Mouse (Mus musculus) layer of hippocampus, adult 18-20 months (tissue): Measurements from ENCODE around the gene Xylt1. TPM values are rescaled to one million over a fixed set of nuclear protein-coding genes. Genes with fewer than 3 reads are reported as not detected.

Experiments used
- DNase-seq, 2 experiments: peaks; one replicate each; pipeline ENCODE4 v3.0.0; 2022; ENCODE audit warnings: low spot score in 2 of 2
- total RNA-seq, 2 experiments: library from RNA; stranded (reverse); gene quantifications; 2 replicates each; pipeline ENCODE4 v1.2.3; 2021

The Xylt1 gene
- total RNA-seq, 2 experiments from 2014 or later: 45.0 to 46.7 TPM

GRCm38 (mm10) chr7:117433641-117434040 is 52.9 kb downstream of the Xylt1 start:
- DNase-seq: peak in 1 of 2 experiments; percentile 30

DNA sequence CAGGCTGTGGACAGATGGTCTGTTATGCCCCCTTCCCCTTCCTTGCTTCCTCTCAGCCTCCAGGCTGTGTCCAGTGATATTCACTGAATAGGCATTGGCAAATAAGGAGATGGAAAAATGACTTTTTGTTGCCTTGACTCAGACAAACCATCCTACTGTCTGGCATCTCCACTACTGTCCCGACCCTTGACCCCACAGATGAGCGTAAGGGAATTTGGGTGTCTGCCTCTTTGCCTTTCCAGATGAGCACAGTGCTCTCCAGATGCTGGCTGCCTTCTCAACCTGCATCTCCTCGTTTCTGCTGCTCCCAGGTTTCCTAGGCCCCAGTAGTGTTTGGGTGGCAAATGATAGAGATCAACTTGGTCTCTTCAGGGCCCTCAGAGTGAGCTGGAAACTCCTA is 54.3 kb downstream of the Xylt1 start:
- DNase-seq: no peak

DNA sequence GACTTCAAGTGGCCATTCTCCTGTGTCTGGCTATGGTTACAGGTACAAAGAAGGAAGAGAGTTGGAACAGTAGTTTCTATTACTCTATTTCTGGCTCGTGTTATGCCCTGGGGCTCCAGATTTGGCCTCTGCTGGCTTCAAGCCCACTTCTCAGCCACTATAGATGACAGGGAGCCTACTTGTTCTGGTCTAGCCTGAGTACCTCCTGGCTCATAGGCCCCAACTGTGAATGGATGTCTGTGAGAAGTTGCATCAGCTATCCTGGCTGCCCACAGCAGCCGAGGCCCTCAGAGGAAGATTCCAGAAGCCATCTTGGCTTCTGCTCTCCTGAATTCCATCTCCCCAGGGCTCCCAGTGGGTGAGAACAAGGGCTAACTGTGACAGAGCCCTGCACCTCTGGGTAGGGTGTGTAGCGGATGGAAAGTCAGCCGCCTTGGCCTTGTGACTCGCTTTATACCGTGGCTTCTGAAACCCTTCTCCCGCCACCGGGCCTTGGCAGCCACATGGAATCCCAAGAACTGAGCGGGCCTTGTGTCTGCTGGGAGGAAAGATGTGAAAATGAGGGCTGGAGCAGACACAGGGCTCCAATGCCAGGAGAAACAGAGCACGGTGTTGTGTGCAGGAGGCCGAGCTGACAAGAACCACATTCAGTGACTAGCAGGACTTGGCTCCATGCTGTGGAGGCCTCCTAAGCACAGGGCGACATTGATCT is 55.1 kb downstream of the Xylt1 start:
- peak; percentile 51 to 62 for DNase-seq

DNA sequence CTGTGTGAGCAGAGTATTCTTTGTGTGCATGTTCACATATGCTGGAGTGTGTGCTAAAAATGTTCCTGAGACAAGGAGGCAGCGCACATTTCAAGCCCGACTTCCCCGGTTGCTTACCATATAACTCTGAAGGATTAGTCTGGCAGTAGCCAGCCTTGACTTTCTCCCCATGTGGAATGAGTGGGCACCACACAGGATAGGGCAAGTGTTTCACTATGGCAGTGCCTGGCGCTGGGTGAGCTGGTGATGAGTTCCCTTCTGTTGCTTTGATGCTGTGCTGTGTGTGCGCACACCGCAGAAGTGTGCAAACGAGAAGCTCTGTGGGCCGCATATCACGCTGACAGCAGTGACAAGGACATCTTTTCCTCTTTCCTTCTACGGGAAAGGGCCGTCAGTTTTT is 56.1 kb downstream of the Xylt1 start:
- DNase-seq: peak; percentile 48 to 64

DNA sequence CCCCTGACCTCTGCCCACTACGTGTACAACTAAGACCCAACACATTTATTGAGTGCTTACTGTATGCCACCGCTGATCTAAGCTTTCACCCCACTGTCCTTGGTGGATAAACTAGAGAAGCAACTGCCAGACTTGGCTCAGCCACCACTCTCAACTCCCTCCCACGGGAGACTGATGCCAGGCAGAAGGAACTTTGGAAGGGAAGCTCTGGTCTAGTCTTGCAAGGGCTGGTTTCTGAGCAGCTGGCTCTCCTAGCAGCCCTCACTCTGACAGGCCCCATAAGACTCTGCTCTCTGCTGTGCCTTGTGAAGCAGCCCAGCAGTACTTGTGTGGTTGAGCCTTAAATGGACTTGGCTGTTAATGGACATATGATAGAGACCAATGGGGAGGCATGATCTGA is 60.2 kb downstream of the Xylt1 start:
- DNase-seq: peak; percentile 33 to 64

GRCm38 (mm10) chr7:117442639-117443038 is 61.9 kb downstream of the Xylt1 start:
- DNase-seq: no peak

DNA sequence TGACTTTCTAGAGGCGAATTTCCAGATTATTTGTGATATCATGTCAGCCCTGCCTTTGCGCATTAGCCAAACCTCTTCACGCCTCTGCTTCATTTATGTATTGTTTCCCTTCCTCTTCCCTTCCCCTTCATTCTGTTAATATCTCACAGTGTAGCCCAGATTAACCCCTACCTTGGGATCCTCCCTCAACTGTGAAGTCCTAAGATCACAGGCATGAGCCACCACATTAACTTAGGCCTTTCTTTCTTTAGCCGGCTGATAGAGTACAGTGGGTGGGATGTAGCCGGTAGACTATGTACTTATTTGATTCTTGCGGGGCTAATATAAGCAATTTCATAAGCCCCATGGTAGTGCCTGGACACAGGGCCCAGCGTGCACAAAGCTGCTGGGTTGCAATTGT is 62.4 kb downstream of the Xylt1 start:
- DNase-seq: no peak

- DNase-seq: no peak
Measured at GRCm38 (mm10) chr7:117445471-117445870, 64.7 kb downstream of the Xylt1 start.

- DNase-seq: no peak
Measured at GRCm38 (mm10) chr7:117449605-117450004, 68.8 kb downstream of the Xylt1 start.

GRCm38 (mm10) chr7:117451212-117451611 is 70.4 kb downstream of the Xylt1 start:
- DNase-seq: no peak

GRCm38 (mm10) chr7:117452269-117452668 is 71.5 kb downstream of the Xylt1 start:
- no peak for DNase-seq

DNA sequence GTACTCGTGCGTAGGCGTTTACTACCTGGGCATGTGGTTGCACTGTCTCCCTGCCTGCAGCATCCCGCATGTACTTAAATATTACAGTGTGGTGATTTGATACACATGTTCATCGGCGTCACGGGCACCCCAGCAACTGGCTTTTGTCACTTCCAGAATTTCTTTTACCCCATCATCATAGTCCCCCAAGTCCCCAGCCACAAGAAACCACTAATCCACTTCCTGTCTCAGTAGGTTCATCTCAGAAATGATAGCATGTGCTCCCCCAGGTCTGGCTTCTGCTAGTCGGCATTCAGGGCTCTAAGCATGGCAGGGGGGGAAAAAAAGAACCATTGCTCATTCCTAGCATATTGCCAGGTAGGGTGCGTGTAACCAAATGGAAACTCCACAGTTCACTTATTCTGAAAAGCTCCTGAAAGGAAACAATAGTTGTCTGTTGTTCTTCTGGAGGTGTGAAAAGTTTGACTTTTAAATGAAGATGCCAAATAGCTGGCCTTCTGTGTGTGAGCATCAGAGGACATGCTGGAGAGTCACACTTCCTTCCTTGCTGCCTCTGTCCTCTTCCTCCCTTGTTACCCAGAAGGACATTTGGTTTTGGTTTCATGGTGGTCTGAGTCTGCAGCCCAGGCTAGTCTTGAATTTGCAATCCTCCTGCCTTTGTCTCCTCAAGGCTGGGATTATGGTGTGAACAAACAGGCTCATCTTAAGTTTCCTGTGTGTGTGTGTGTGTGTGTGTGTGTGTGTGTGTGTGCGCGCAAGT is 74.2 kb downstream of the Xylt1 start:
- DNase-seq: no peak

DNA sequence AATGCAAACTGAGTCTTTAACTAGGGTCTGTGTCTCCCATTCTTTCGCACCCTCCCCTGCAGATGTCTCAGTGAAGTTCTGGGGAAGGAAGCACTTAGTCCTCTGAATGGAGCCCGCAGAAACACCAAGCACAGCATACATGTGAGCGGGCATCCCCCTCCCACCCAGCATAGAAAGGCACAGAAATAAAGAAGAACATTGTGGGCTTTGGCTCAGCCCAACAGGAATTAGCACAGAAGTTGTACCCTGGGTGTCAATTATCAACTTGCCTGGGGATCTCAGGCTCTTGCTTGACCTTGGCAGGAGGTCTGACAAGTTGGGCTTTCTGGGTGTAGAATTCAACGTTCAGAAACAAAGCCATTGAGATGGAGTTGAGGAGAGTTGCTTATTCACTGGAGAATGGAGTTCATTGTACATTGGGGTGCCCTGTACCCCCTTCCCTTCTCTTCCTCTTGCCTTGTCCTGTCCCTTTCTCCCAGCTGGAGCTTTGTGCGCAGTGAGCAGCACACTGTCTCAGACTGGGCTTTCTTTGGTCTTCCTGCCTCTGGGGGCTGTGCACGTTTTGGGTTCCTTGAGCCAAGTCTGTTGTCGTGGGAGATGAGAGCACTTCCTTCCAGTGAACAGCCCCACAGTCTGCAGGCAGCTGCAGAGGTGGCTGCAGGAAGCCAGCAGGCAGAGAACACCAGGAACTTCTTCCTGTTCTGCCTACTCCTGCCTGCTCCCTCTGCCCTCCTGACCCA is 81.6 kb downstream of the Xylt1 start:
- DNase-seq: peak in 1 of 2 experiments; percentile 31

- DNase-seq: no peak
Measured at GRCm38 (mm10) chr7:117464956-117465355, 84.2 kb downstream of the Xylt1 start.

- no peak for DNase-seq
Measured at GRCm38 (mm10) chr7:117466006-117466780, 85.4 kb downstream of the Xylt1 start.

DNA sequence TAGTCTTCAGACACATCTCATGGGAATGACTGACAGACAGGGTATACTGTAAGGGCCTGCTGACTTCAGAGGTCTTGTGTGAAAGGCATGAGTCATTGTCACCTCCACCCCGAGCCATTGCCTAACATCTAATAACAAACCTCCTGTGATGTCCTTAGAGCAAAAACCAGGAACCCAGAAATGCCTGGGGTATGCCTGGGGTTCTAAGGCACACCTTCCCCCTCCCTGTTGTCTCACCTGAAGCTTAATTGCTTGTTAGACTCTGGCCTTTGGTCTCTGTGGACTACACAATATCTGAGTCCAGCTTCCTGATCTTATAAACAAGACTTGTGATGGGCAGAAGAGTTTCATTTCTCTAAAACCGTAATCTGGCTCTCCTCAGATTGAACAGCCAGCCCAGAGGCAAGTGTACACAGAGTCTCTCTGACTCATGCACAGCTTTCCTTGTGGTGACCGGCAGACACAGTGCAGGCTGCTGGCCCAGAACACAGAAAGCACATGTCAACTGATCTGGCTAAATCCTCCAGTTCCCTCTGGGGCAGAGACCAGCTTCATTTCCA is 89.5 kb downstream of the Xylt1 start:
- no peak for DNase-seq

- peak in 1 of 2 experiments; percentile 49 for DNase-seq
Measured at GRCm38 (mm10) chr7:117472055-117472780, 91.4 kb downstream of the Xylt1 start.

GRCm38 (mm10) chr7:117472781-117473743 is 92.3 kb downstream of the Xylt1 start:
- peak in 1 of 2 experiments; percentile 58 for DNase-seq

DNA sequence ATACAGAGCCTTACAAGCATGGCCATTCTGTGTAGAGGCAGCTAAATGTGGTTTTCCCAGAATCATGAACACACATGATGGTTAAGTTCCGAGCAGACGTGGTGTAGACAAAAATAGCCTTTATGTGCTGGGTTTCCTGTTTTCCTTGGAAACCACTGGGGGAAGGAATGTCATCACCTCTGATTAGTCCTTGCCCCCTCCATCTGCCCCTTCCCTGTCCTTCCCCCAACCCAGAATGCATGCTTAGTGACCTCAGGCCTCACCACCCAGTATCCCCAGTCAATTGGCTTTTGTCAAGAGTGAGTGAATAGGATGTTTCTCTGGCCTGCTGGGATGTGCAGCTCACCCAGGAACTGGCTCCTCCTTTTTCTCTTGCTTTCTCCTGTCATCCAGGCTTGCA is 93.5 kb downstream of the Xylt1 start:
- no peak for DNase-seq
